Mouse (Mus musculus) embryonic facial prominence, embryonic 13.5 days (tissue): Measurements from ENCODE around the gene Pigk. TPM values are rescaled to one million over a fixed set of nuclear protein-coding genes. Genes with fewer than 3 reads are reported as not detected.

ENCODE experiments used
- ATAC-seq: fragments of 200-750 bp; cut with Nextera tagmentation; 2 replicates; pipeline ENCODE4 v1.8.0; 2017; ENCODE audit warnings: low read depth; ENCODE audit not compliant: insufficient number of reproducible peaks, insufficient read depth, low FRiP score, low TSS enrichment
- H3K27ac ChIP-seq: fragments of 300-500 bp; sonication (generic); 2 replicates; pipeline ENCODE4 v1.5.1; 2015; ENCODE audit warnings: moderate library complexity, mild to moderate bottlenecking, inconsistent platforms
- H3K27me3 ChIP-seq: fragments of 300-500 bp; sonication (generic); 2 replicates; pipeline ENCODE4 v1.6.1; 2015; ENCODE audit warnings: mild to moderate bottlenecking, inconsistent platforms
- H3K36me3 ChIP-seq: fragments of 300-500 bp; sonication (generic); 2 replicates; pipeline ENCODE4 v1.6.1; 2015; ENCODE audit warnings: mild to moderate bottlenecking, inconsistent platforms
- H3K4me1 ChIP-seq: fragments of 300-500 bp; sonication (generic); 2 replicates; pipeline ENCODE4 v1.6.1; 2015; ENCODE audit warnings: inconsistent platforms
- H3K4me2 ChIP-seq: fragments of 300-500 bp; sonication (generic); 2 replicates; pipeline ENCODE4 v1.6.1; 2015; ENCODE audit warnings: moderate library complexity, mild to moderate bottlenecking, inconsistent platforms
- H3K4me3 ChIP-seq: fragments of 300-500 bp; sonication (generic); 2 replicates; pipeline ENCODE4 v1.5.1; 2015; ENCODE audit warnings: mild to moderate bottlenecking, inconsistent platforms
- H3K9ac ChIP-seq: fragments of 300-500 bp; sonication (generic); 2 replicates; pipeline ENCODE4 v1.6.1; 2015; ENCODE audit warnings: mild to moderate bottlenecking, inconsistent platforms
- H3K9me3 ChIP-seq: fragments of 300-500 bp; sonication (generic); 2 replicates; pipeline ENCODE4 v1.6.1; 2016; ENCODE audit warnings: inconsistent platforms
- WGBS: fragments of 180-500 bp; shearing (Covaris S2); methylation state at CpG from one replicate; pipeline ENCODE4 v1.1.7; 2015; ENCODE audit warnings: mixed read lengths; 5-methylcytosine and 5-hydroxymethylcytosine counted together
- polyA plus RNA-seq: library from polyadenylated mRNA; unstranded; fragments of >200 nt; fragmentation: Nextera tagmentation; extraction: Ambion mirVana; gene quantifications from 2 replicates; pipeline ENCODE4 v1.2.1, GENCODE M21; 2015

Pigk gene
- polyA plus RNA-seq, 1 experiment from 2014 or later = 52.4 TPM

DNA sequence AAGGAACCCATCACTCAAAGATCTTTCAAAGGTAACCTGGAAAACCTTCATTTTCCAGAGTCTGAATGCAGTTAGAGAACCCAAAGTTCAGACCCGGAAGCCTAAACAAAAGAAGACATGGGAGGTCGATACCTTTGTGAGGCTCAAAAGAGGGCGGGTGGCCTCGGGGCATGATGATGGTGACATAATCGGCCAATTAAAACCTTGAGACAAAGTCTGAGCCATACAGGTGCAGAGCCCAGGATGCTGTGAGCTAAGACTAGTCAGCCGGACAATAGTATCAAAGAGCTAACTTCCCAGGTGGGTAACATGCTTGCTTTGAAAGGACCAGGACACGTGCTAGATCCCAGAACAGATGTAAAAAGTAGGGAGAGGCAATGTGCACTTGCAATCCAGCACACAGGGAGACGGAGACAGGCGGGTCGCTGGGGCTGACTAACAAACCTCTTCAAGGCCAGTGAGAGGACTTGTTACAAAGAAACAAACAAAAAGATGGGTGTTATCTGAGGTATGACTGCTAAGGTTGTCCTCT, 215.4 kb downstream of the Pigk start:
- Histone ChIP-seq H3K4me2 (peak overlapping the region; percentile 16; the same call in 1 of the 2 replicates), H3K4me3 (no peak overlapping the region), H3K4me1 (peaks cover 4% of the 10 kb centered on the region; the same call in 1 of the 2 replicates), H3K27ac (no peak overlapping the region), H3K27me3 (no peaks in the 10 kb centered on the region), H3K9me3 (no peaks in the 10 kb centered on the region), H3K36me3 (no peaks in the 10 kb centered on the region), H3K9ac (no peak overlapping the region)
- 46% methylated on average over 10 of the region's 10 CpGs for WGBS
- no peak for ATAC-seq

DNA sequence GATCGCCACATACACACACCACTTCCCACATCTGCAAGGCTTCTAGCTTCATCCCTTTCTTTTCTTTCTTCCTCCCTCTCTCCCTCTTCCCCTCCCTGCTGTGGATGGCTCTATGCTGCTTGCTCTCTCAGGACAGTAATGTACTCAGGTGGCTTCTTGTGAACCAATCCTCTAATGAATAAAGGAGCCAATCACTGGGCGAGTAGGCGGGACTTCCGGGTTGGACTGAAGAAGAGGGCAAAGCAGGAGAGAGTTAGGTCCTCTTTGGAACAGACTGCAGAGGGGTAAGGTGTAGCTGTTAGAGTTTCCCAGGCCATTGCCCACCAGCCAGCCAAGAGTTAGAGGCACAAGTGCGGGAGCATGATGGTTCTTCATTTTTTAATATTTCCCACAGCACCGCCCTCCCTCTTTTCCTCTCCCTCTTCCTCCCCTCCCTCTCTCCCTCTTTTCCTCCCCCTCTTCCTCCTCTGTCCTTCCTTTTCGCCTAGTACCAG, 215.9 kb downstream of the Pigk start:
- Histone ChIP-seq H3K36me3 (no peaks in the 10 kb centered on the region), H3K27ac (no peak overlapping the region), H3K4me3 (no peak overlapping the region), H3K4me2 (peak overlapping the region; percentile 16; the same call in 1 of the 2 replicates), H3K9me3 (no peaks in the 10 kb centered on the region), H3K27me3 (no peaks in the 10 kb centered on the region), H3K4me1 (peaks cover 4% of the 10 kb centered on the region; the same call in 1 of the 2 replicates), H3K9ac (no peak overlapping the region)
- WGBS = 76% methylated on average over 7 of the region's 7 CpGs
- no peak for ATAC-seq

DNA sequence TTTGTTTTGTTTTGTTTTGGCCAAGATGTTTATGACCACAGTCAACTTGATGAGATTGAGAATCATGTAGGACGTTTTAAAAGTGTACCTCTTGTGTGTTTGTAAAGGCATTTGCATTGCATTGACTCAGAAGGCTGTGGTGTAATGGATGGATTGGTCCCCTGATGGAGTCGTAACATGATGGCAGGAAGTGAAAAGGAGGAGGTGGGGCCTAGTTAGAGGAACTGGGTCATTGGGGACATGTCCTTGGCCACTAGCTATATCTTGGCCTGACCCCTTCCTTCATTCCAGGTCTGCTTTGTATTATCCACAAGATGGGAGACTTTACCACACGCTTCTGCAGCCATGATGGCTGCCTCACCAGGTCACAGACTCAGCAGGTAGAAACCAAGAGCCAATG, 217.5 kb downstream of the Pigk start:
- no peak overlapping the region for H3K4me2 ChIP-seq
- no peak overlapping the region for H3K4me3 ChIP-seq
- H3K9ac ChIP-seq = no peak overlapping the region
- WGBS = 85% methylated on average over 3 of the region's 3 CpGs
- peaks cover 4% of the 10 kb centered on the region; the same call in 1 of the 2 replicates for H3K4me1 ChIP-seq
- no peak for ATAC-seq
- H3K9me3 ChIP-seq = no peaks in the 10 kb centered on the region
- no peak overlapping the region for H3K27ac ChIP-seq
- no peaks in the 10 kb centered on the region for H3K36me3 ChIP-seq
- no peaks in the 10 kb centered on the region for H3K27me3 ChIP-seq

DNA sequence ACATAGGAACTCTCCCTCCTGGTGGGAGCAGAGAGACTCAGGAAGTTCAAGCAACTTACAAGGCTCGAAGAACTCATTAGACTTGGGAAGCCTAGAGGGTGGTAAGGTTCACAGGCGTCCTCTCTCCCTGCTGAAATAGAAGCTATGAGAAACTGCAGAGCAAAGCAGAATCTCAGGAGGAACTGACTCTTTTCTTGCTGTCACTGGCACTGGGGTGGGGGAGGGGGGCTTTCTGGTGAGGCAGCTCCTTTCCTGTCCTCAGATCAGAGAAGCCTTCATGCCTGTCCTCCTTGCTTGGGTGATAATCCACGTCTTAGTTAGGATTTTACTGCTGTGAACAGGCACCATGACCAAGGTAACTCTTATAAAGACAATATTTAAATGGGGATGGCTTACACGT, 218.2 kb downstream of the Pigk start:
- H3K36me3 ChIP-seq = no peaks in the 10 kb centered on the region
- peaks cover 4% of the 10 kb centered on the region; the same call in 1 of the 2 replicates for H3K4me1 ChIP-seq
- H3K27ac ChIP-seq = no peak overlapping the region
- no peak for ATAC-seq
- H3K27me3 ChIP-seq = no peaks in the 10 kb centered on the region
- H3K9me3 ChIP-seq = no peaks in the 10 kb centered on the region
- no peak overlapping the region for H3K4me2 ChIP-seq
- H3K4me3 ChIP-seq = no peak overlapping the region
- H3K9ac ChIP-seq = no peak overlapping the region
- WGBS = 71% methylated on average over 4 of the region's 4 CpGs

DNA sequence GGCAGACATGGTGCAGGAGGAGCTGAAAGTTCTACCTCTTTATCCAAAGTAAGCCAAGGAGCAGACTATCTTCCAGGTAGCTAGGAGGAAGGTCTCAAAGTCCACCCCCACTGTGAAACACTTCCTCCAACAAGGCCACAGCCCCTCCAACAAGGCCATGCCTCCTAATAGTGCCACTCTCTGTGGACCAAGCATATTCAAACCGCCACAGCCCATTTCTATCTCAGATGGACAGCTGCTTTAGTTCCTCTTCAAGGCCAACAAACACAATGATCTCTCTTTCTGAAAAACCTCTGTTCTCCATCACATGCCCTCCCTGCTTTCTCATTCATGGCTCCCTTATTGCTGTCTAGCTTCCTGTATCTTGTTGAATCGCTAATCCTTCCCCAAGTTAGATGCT, 218.6 kb downstream of the Pigk start:
- H3K4me1 ChIP-seq = peaks cover 4% of the 10 kb centered on the region; the same call in 1 of the 2 replicates

DNA sequence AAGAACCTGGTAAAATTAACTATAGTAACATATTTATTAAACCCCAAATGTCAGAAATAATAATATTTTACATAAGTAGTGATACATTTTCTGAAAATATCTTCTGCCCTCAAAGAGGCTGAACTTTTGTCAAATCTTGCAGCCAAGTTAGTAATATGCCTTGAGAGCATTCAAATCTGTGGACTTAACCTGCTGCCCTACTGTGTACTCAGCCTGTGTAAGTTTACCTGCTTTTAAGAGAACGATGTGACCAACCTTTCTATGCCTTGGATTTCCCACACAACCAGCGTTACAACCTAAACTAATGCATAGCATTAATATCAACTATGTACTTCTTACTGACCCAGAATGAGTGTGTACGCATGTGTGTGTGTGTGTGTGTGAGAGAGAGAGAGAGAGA, 219.8 kb downstream of the Pigk start:
- Histone ChIP-seq H3K27ac (no peak overlapping the region), H3K9me3 (no peaks in the 10 kb centered on the region), H3K9ac (no peak overlapping the region), H3K4me2 (no peak overlapping the region), H3K4me1 (peaks cover under 1% of the 10 kb centered on the region; the same call in 1 of the 2 replicates), H3K27me3 (no peaks in the 10 kb centered on the region), H3K36me3 (no peaks in the 10 kb centered on the region), H3K4me3 (no peak overlapping the region)
- WGBS = 95% methylated on average over 3 of the region's 3 CpGs
- no peak for ATAC-seq

More for the DNA sequence above, 218.6 kb downstream of the Pigk start:
- H3K4me3 ChIP-seq = no peak overlapping the region
- H3K27me3 ChIP-seq = no peaks in the 10 kb centered on the region
- H3K9me3 ChIP-seq = no peaks in the 10 kb centered on the region
- H3K9ac ChIP-seq = no peak overlapping the region
- ATAC-seq = no peak
- H3K4me2 ChIP-seq = no peak overlapping the region
- H3K36me3 ChIP-seq = no peaks in the 10 kb centered on the region
- no peak overlapping the region for H3K27ac ChIP-seq
- WGBS = 85% methylated on average over 2 of the region's 2 CpGs

DNA sequence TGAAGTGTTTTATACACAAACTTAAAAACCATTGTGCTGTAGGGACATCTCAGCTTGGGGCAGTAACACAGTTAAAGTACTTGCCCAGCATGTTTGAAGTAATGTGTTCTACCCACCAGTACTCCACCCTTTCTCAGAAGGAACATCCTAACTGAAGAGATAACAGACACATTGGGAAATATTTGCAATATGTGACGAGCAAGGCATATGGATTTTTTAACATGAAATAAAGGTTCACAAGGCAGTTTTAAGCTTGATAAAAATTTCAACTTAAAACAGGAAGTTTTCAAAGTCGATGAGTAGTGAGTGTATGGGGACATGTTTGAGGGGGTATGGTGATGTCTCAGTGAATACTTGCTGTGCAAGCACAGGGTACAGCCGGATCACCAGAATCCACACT, 222.4 kb downstream of the Pigk start:
- H3K27me3 ChIP-seq = no peaks in the 10 kb centered on the region
- no peak overlapping the region for H3K4me3 ChIP-seq
- no peak overlapping the region for H3K9ac ChIP-seq
- H3K4me1 ChIP-seq = no peaks in the 10 kb centered on the region
- no peaks in the 10 kb centered on the region for H3K36me3 ChIP-seq
- ATAC-seq = no peak
- WGBS = 91% methylated on average over 3 of the region's 3 CpGs
- H3K4me2 ChIP-seq = no peak overlapping the region
- no peak overlapping the region for H3K27ac ChIP-seq
- H3K9me3 ChIP-seq = no peaks in the 10 kb centered on the region

DNA sequence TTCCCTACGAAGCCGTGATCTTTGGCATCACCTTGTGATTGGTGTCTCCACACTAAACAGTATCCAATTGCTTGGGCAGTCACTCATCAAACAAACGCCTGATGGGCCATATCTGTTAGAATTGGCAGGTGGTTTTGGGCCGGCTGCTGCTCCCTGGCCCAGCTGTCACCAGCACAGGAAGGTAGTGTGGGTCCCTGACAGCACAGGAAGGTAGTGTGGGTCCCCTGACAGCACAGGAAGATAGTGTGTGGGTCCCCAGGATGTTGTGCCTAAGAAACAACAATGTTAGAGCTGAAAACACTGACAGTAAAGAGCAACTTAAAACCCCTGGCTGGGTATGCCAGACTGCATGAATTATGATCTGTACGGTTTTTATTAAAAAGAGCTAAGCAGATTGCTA, 227.8 kb downstream of the Pigk start:
- Histone ChIP-seq H3K4me2 (no peak overlapping the region), H3K4me1 (no peaks in the 10 kb centered on the region; the same call in 1 of the 2 replicates), H3K4me3 (no peak overlapping the region), H3K9ac (no peak overlapping the region), H3K27me3 (no peaks in the 10 kb centered on the region; the same call in 1 of the 2 replicates), H3K9me3 (peaks cover 3% of the 10 kb centered on the region; the same call in 1 of the 2 replicates), H3K36me3 (no peaks in the 10 kb centered on the region), H3K27ac (no peak overlapping the region)
- no peak for ATAC-seq
- 80% methylated on average over 5 of the region's 5 CpGs for WGBS

DNA sequence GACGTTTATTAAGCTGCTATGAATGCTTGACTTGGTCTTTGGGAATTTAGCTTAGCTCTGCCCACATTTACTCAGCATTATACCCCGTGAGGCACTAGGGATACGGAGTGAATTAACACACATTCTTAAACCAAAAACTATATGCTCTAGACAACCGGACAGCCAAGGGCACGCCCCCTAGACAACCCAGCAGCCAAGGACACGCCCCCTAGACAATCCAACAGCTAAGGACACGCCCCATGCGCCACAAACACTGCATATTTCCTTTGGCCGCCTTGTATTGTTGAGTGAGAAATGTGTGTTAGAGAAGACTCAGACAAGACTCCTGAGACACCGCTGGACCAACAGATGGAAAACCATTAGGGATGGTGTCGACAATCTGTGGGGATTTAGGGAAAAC, 229.1 kb downstream of the Pigk start:
- no peaks in the 10 kb centered on the region for H3K36me3 ChIP-seq
- 74% methylated on average over 11 of the region's 11 CpGs for WGBS
- H3K27ac ChIP-seq = no peak overlapping the region
- no peak overlapping the region for H3K9ac ChIP-seq
- H3K27me3 ChIP-seq = no peaks in the 10 kb centered on the region; the same call in 1 of the 2 replicates
- peaks cover 3% of the 10 kb centered on the region; the same call in 1 of the 2 replicates for H3K9me3 ChIP-seq
- no peak for ATAC-seq
- H3K4me3 ChIP-seq = no peak overlapping the region
- H3K4me1 ChIP-seq = no peaks in the 10 kb centered on the region; the same call in 1 of the 2 replicates
- H3K4me2 ChIP-seq = no peak overlapping the region

DNA sequence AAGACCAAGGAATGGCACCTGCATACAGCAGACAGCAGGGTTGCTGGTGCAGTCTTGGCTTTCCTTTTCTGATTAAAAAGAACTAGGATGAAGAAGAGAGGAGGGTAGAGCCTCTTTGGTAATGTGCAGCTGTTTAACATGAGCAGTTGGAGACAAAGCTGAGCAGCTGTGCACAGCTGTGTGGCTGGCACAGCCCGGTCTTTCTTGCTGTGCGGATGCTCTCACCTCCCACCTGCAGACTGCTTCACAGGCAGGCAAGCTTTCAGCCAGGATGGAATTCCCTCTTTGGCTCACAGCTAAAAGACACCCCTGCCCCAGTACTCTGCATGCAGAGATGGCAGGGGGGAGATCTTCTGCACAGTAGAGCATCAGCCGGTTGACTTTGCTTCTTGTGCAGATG, 230.9 kb downstream of the Pigk start:
- Histone ChIP-seq H3K4me2 (no peak overlapping the region), H3K4me3 (no peak overlapping the region), H3K4me1 (no peaks in the 10 kb centered on the region; the same call in 1 of the 2 replicates), H3K9ac (no peak overlapping the region), H3K36me3 (no peaks in the 10 kb centered on the region), H3K27me3 (no peaks in the 10 kb centered on the region; the same call in 1 of the 2 replicates), H3K9me3 (peaks cover 3% of the 10 kb centered on the region; the same call in 1 of the 2 replicates), H3K27ac (no peak overlapping the region)
- no peak for ATAC-seq
- 79% methylated on average over 3 of the region's 3 CpGs for WGBS

DNA sequence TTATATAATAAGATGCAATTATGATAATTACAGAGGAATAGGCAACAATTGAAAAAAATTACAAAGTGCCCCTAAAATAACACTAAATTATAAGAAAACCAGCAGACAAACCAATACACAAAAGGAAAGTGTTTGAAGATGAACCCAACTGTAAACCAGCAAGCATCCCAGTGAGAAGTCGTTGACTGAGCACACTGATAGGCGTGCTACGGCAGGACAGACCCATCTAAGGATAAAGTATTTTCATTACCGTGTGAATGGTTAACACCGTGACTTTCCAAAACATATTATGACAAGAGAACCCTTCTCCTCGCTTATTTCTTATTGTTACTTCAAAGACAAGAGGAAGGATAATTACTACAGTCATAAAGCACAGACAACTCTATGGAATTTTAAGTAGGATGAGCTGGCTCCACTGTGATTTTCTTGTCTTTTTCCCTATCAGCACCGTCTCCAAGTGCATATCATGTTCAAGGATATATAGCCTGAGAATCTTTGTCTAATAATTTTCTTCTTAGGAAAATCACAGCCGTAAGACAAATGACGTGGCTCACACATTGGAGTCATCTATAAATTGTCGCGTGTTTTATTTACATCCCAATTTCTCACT, 233.2 kb downstream of the Pigk start:
- WGBS = 74% methylated on average over 11 of the region's 11 CpGs
- H3K9me3 ChIP-seq = peaks cover 3% of the 10 kb centered on the region; the same call in 1 of the 2 replicates
- no peak for ATAC-seq

DNA sequence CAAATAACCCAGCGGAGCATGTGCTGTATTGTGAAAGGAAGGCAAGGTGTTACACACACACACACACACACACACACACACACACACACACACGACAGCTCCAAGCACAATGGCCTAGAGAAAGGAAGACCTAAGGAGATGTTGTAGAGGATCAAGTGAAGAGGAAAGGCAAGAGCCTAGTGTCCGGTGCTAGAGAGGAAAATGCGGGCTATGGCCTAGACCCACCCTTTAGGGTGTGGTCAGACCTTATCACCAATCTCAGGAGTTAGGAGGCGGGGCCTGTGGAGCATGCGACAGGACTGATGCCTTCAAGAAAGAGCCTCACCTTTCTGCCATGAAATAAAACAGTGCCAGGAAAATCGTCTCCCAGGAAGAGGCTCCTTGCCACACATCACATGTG, 234.7 kb downstream of the Pigk start:
- WGBS = 85% methylated on average over 7 of the region's 7 CpGs
- Histone ChIP-seq H3K4me3 (no peak overlapping the region), H3K36me3 (no peaks in the 10 kb centered on the region), H3K4me2 (no peak overlapping the region), H3K27ac (no peak overlapping the region), H3K9me3 (peaks cover 3% of the 10 kb centered on the region; the same call in 1 of the 2 replicates), H3K4me1 (no peaks in the 10 kb centered on the region), H3K9ac (no peak overlapping the region), H3K27me3 (no peaks in the 10 kb centered on the region)
- ATAC-seq = no peak

More for the DNA sequence above, 233.2 kb downstream of the Pigk start:
- H3K4me3 ChIP-seq = no peak overlapping the region
- H3K36me3 ChIP-seq = no peaks in the 10 kb centered on the region
- no peak overlapping the region for H3K4me2 ChIP-seq
- no peaks in the 10 kb centered on the region for H3K27me3 ChIP-seq
- H3K27ac ChIP-seq = no peak overlapping the region
- H3K9ac ChIP-seq = no peak overlapping the region
- H3K4me1 ChIP-seq = no peaks in the 10 kb centered on the region; the same call in 1 of the 2 replicates
